Mouse (Mus musculus) ovary, postnatal 14 days (tissue): ENCODE measurements around the gene Rab31.

Experiments used
- DNase-seq: peaks from one replicate; pipeline ENCODE4 v3.0.0; 2022; ENCODE audit warnings: low spot score

The Rab31 gene

DNA sequence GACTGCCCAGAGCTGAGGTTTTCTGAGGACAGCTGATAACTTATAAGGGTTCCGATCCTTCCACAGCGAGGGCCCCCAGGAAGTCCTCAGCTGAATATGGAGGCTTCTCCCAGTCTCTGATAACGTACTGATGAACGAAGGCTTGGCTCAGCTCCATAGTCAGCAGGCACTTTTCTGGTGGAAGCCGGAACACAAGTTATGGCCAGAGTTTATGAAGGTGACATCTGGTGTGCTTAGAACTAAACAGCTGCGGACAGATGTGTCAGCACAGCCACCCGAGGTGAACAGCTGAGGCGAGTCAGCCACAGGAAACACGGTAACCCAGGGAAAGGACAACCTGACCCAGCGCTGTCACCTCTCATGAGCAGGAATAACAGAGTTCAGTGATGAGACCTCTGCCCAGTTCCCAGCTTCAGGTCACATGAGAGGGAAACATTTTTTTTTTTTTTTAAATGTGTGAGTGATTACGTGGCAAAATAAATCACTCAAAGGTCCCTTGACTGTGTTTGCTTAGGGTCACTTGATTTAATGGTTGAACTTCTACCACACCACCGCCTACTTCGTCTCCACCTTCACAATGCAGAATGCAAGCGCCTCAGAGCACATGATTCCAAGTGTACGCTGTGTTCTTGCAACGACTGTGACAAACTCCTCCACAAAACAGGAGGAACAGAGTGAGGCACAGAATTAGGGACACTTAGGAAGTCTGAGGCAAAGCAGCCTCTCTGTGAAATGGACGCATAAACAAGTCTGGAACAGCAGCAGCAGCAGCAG lies 106.0 kb downstream of the Rab31 start:
- DNase-seq = no peak

DNA sequence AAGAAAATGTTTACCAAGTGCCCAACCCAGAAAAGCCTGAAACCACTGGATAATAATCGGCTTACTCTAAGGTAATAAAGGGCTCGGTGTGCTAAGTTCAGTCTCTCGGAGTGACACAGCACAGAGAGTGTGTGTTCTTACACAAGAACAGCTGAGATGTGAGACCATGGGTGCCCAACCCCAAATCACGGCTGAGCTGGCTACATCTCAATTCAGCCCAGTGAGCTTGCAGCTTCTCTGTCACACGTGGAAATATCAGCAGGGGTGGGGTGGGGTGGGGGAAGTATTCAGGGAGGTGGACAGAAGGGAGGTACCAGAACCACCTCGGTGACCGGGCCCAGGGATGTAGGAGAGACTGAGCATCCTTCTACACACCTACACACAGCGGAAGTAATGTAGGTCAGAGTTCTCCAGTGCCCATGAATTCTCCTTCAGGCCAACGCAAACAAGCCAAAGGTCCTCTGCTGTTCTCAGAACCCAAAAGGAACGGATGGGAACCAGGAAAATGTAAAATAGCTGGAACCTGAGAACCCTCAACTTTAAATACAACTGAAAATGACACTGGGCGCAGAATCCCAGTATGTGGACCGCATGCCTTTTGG lies 106.7 kb downstream of the Rab31 start:
- DNase-seq = no peak

DNA sequence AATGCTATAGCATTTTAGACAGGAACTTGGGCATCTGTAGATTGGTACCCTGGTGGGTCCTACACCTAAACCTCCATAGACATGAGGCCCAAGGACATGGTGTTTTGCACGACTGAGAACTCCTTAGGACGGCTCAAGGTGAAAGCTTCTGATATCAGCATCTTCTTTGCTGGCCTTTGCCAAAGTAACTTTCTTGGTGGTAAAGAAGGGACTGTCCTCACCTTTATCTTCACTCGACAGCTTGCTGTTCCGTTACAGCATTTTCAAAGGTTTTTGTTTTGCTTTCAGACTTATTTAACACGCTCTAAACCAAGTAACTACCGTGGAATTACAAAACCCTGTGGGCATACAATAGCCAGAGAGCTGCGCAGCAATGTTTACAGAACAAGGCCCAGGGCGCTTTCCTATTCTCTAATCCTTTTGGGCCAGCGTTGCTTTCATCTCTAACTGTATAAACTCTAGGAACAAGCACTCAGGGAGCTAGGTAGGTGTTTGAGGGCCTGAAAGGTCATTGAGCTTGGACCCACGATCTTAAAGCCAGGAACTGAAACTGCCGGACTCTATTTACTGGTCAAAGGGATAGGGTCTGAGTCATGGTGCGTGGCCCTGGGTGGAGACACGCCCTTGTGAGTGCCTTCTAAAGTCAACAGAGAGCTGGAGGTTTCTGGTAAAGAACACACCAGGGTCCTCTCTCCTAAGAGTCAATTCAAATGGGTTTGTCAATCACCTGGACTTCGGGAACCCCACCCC lies 109.0 kb downstream of the Rab31 start:
- DNase-seq = no peak

DNA sequence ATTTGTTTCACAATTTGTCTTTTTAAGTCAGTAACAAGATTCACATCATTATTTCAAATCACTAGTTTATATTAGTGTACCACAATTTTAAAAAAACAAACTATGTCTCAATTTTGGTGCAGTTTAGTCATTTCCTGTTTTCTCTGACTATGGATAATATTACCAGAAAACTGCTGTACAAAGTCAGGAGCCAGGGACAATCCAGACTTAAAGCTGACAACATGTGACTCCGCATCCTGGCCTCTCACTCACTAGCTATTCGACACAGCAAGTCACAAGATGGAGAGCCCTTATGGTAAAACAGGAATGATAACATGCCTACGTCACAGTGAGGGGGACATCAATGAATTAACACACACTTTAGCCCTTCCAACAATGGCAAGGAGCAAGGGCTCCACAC lies 109.9 kb downstream of the Rab31 start:
- no peak for DNase-seq

DNA sequence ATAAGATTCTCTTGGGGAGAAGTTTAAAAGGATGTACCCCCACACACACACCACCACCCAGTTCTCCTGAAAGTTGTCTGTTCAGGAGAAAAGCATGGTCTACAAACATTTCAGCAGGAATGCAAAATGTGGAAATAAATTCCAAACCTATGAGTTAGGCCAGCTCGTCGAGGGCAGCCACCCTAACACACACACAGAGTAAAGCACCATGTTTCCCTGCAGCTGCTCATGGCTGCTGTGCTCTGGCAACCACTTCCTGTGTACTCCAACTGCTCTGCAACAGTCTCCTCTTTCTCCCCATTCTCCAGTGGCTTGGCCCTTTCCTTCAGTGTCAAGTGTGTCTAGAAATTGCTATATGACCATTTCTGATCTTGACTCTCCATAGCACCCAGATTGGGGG lies 114.1 kb downstream of the Rab31 start:
- no peak for DNase-seq

DNA sequence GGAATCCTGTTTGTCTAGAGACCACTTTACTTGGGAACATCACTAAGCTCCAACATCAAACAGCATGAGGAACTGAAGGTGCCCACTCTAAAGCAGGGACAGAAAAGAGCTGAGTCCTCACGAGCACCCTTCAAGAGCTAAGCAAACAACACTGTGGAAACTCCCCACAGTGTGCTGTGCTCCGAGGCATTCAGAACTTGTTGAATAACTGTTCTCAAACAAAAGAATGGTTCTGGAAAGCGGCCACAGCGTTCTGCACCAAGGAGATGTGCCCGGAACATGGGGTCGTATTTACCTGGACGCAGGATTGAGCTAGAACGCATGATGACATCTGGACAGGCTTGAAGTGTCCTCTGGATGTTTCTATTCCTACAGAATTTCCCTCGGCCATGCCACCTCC lies 114.6 kb downstream of the Rab31 start:
- no peak for DNase-seq

DNA sequence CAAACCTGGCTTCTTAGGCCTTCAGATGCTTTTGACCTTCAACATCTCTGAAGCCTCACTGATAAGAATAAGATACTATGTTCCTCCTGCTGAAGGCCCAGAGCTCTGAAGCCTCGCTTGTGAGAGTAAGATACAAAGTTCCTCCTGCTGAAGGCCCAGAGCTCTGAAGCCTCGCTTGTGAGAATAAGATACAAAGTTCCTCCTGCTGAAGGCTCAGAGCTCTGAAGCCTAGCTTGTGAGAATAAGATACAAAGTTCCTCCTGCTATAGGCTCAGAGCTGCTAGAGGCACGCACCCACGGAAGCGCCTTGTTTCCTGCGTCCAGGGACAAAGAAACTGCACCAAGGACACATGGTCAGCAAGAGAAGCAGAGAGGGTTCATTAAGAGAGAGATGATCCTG lies 115.8 kb downstream of the Rab31 start:
- no peak for DNase-seq

DNA sequence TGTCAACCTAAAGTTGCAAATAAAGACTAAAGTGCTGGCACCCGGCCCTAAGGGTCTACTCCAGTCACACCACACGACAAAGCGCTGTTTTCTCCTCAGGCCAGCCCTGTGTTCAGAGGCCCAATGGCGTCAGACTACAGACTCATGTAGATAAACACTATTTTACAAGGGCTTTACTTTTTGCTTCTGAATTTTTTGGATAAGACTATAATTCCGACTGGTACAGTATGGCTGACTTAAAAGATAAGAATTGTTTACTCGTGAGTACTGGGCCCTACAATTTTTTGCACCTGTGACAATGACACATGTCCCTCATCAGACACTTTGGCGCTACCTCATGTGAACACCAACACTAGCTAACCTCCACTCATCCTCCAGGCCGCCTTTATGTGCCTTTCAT lies 116.5 kb downstream of the Rab31 start:
- no peak for DNase-seq

DNA sequence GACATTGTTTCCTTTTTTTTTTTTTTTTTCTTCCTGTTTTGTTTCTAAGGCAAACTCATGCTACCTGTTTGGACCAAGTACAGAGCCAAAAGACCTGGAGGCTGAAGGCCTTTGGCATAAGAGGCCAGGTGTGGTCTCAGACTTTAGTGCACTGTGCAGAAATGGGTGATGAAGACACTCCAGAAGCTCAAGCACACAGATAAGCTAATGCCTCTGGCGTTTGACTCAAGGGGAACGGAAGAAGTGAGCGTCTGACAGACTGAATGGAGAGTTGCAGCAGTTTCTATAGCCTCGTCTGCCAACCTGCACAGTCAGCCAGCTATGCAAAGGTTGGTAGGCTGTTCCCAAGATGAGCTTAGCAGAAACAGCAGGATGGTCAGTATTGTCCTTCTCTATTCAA lies 116.9 kb downstream of the Rab31 start:
- no peak for DNase-seq

DNA sequence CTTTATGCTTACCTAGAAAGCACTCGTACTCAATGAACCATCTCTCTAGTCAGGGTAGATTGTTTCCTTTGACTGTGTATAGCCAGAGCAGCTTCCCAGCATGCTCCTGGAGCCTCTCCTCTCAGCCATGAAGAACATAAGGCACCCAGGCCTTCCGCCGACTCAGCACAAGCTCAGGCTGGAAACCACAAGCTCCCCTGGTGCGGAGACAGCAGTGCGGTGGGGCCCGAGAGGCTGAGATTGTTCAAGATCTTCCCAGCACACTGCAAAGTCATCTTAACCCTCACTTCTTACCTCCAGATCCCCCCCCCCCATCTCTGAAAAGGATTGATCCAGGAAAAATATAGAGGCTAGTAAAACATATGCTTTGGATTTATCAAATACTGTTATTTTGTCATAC lies 122.0 kb downstream of the Rab31 start:
- DNase-seq = no peak

DNA sequence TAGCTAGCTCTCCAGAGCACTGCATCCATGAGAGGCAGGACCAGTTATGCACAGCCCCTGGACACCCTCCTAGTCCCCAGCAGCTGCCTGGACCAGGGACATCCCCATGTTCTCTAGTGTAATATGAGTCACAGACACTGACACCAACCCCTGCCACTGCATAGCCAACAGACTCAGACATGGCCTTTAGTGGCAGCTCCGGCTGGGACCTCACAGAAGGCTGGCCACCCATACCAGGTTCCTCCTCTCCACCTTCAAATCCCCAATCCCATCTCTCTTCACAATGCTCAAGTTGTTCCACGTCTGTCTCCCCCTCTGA lies 123.4 kb downstream of the Rab31 start:
- no peak for DNase-seq

DNA sequence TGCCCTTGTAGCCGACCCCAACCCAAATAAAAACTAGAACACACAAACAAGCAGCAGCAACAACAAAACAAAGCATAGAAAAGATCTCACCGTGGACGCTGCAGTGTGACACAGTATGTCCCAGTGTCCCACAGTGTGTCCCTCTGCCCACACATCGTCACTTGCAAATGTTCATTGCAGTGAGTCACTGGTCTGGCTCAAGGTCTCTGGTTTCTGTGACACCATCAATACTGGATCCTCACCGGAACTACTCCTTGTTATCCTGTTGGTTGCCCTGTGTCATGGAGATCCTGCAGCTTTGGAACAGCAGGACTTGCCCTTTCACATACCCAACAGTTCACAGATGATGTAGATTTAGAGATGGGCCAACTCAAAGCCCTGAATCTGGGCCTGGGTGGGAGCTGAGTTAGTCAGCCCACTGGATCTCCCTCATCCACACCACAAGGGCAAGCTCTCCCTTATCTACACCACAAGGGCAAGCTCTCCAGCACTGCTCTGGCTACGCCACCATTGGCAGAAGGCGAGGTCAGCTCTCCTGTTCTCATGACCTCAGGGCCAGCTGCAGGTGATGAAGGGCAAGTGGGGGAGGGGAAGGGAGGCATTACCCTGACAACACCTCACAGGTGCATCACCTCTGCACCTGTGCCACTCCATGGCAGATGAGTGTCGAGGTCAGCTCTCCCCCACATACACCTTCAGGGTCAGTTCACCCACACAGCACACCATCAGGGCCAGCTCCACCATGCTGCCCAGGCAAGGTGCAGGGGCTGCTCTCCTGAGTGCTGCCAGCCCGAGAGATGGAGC lies 124.0 kb downstream of the Rab31 start:
- DNase-seq = no peak

DNA sequence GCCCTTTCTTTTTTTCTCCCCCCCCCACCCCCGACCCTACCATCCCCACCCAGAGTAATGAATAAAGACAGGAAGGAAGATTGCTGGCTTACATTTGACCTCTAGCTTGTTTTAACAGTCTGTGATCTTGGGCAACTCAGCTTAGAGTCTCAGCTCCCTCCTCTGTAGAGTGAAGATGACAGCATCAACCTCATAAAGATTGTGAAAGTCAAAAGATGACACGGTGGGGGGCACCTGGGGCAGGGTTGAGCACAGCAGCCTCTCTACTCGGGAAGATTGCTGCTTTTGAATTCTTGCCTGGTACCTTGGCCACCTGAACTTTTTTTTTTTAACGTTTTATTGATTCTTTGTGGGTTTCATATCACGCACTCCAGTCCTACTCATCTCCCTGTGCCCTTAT lies 124.6 kb downstream of the Rab31 start:
- DNase-seq = no peak

DNA sequence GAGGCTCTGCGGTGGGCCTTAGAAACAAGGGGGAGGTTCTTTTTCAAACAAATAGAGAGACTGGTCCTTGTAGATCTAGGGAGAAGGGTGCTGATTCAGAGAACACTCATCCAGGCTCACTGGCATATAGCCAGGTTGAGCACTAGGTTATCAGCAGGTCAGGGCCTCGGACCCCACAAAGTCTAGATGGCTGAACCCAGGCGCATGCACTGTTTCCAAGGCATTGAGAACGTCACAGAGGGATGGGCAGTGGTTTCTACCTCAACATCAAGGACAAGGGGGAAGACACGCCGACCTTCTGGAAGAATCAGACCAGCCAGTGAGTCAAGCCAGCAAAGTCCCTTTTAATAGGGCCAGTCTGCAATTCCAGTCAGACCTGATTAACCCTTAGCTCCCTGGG lies 125.3 kb downstream of the Rab31 start:
- no peak for DNase-seq

DNA sequence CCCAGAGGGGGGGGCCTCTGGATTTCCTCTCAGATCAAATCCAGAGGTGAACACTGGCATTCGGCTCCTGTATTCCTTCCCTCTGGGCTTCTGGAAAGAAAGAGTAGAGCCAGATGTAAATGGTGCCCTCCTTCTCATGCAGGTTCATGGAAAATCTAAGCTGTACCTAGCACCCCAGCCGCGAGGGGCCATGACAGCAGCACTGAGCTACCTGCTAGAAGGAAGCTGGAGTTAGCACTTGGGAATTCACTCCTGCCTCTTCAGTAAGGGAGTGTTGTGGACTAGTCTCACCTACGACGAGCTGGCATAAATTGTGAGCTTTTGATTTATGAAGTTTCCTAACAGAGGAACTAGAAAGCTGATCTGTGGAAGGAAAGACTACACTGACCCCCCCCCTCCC lies 129.0 kb downstream of the Rab31 start:
- DNase-seq = no peak

DNA sequence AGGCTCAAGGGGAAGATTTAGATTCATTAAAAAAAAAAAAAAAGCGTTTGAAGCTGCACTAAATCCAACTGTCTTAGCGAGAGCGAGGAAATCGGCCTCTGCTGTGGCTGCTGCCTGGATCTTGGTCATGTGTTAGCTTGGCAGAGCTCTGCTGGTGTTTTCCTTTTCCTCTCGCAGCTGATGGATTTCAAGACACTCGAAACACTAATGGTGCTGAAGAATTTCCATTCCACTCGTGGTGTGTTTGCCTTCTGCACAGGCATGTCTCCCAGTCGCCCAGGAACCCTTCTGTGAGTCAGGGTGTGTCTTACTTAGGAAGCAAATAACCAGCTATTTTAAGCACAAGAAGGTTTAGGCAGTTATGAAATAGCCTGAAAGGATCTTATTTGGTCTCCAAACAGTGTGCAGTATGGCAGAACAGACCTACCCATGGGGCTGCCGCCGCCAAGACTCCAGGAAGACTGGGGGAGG lies 129.5 kb downstream of the Rab31 start:
- DNase-seq = no peak

DNA sequence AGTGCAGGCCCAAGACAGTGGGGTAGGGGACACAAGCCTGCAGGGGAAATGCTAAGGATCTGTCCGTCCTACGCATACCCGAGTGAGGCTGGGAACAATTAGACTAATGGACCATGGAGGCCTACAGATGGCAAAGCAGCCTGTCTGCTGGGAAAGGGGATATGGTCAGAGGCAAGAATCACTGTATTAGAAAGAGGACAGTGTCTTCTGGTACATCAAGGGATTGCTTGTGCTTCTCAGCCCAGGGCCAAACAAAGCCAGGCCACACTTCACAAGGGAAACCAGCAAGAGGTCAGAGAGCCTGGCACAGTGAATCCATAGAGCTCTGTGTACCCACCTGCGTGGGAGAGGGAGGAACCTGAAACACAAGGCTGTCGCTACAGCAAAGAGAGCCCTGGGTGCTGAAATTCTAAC lies 130.0 kb downstream of the Rab31 start:
- DNase-seq = no peak

DNA sequence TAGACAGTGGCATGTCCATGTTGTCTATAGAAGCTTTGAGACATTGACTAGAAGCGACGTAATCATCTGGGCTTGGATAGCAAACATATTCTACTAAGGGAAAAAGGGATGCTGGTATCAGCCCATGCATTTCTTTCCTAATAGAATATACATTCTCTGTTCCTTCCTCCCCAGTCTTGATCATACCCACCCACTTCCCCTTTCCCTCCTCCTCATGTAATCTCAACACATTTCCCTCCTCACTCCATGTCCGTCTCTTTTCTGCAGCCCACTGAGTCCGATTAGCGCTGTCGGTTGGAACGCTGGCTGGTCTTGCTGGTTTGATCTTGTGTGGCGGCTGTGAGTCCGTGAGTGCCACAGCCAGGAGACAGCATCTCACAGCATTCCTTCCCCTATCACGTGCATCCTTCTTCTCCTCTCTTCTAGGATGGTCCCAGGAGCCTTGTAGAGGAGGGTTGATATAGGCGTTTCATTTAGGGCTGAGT lies 130.8 kb downstream of the Rab31 start, which contains the start of gene Txndc2:
Gene Txndc2, minus strand, starts transcription at position 435 of the 485 bp plus-strand sequence.
- no peak for DNase-seq

DNA sequence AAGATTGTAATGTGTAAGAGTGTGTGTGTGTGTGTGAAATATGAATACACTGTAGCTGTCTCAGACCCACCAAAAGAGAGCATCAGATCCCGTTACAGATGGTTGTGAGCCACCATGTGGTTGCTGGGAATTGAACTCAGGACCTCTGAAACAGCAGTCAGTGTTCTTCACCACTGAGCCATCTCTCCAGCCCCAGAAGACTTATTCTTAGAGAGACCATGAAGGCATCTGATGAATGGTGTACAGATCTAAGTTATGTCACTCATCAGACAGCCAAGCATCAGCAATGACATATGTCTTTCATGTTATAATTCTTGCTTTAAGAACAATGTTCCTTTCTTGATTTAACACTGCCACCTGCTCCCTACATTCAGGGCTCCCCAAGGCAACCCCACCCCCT lies 133.4 kb downstream of the Rab31 start:
- no peak for DNase-seq

DNA sequence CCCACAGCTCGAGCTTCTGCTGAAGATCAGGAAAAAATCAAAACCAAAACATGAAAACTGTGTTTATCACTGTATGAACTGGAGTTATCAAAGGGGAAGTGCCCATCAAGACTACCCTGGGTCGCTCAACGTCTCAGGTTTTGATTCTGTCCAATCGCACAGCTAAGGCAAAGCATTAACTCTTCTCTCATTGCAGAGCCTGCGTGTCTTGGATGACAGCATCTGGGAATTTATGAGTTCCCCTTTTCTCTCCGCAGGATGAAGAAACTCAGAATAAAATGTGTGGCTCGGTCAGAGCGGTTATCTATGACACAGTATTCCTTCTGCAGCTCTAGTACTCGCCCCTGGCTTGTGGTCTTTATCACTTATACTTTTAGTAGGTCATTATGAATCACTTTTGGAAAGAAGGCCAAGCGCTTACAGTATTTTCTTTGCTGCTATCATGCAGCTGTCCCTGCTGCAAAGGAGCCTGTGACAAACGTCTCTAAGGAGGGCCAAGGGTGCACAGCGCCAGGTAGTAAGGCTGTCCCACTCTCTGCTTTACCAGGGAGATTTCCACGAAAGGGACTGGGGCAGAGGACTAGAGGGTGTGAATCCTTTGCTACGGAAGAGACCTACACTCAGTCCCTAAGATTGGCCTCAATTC lies 136.7 kb downstream of the Rab31 start:
- DNase-seq = no peak

DNA sequence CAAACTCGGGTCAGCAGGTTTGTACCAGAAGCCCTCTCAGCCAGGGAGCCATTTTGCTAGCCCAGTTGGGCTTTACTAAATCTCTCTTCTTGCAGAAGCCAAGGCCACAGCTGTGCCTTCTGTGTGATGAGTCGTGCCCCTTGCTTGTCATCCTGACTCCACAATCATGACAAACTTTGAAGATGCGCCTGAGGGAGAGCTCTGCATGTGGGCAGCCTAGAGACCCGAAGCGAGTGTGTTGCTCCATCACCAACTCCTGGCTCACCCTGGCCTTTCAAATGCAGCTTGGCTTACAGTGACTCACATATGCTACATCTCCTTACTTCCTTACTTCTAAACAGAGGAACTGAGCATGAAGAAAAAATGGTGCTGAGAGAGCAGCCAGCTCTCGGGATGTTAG lies 142.6 kb downstream of the Rab31 start:
- DNase-seq = no peak
